Mouse (Mus musculus) heart, postnatal 25 days (tissue): ENCODE data around the gene Slit3. TPM values are rescaled to one million over a fixed set of nuclear protein-coding genes. Genes with fewer than 3 reads are reported as not detected.

Experiments
- DNase-seq: peaks from one replicate; pipeline ENCODE4 v3.0.0; 2022; ENCODE audit warnings: low spot score
- intact Hi-C: fragments of 180-260 bp; cut with DNase I; formaldehyde crosslinking; loops from one replicate; pipeline ENCODE4 v1.15.1; 2025
- total RNA-seq, 2 experiments: library from RNA; stranded (reverse); gene quantifications; 2 replicates each; pipeline ENCODE4 v1.2.3; 2021

Gene Slit3
- total RNA-seq, 2 experiments from 2014 or later = 12.7 to 15.4 TPM

DNA sequence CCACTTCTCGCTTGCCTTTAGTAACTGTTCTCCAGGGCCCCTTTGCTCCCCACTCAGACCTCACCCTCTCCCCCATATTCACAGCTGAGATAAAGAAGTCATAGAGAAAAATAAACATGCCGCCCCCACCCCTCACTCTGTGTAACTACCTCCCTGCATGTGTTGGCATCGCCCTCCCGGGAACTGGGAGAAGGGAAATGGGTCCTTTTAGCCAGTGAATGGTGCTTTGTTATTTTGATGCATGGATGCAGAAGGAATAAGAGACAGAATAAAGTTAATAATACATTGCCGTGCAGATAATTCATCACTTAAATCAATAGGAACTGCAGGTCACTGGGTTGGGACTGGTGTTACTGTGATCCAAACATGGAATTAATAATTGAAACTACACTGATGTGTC, 298.0 kb downstream of the Slit3 start:
- DNase-seq = no peak
- intact Hi-C loops = no loop called here

DNA sequence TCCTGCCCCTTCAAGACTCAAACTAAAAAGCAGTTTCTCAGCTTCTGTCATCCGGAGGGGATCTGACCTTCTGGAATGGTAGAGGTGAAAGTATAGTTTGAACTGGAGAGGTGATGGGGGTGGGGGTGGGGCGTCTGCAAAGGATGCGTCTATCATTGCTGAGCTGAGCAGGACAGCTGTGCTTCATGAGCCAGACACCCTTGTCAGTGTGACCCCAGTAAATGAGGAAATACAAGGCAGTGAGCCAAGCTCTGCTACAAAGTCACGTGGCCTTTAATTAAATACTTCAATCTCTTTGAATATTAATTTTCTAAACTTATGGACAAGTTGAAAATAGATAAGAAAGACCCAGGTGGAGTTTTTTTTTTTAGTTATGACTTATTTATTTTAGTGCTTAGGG, 300.7 kb downstream of the Slit3 start:
- intact Hi-C loops = no loop called here
- DNase-seq = no peak

DNA sequence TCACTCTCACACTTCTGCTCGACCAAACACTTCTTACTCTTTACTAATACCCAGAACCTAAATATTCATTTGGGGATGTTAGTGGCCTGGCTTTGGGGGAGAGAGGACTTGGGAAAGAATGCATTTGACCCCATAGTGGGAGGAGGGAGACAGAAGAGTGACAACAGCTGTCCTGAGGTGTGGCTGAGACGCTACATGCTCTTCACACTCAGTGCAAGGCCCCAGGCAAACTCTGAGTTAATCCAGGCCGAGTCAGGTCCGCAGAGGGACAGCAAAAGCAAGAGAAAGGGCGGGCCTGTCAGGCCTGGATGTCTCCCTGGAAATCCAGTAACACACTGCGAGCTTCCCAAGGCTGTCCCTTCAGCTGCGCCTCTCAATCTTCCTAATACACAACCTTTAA, 307.0 kb downstream of the Slit3 start:
- intact Hi-C loops = no loop called here
- no peak for DNase-seq

DNA sequence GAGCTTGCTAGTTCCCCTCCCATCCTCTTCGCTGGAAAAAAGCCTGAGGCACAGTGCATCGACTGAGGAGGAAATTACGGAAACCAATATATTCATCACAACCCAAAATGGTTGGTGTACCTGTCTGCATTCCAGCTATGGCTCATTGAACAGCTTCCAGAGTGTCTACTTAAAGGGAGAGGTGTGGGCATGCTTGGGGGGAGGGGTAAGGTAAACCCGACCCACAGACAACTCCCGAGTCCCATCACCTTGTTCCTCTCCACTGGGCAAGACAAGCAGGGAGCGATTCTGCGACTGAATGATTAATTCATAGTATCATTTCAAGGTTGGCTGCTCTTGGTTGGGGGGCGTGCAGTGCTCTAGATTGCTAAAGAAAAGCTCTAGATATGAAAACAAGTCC, 310.1 kb downstream of the Slit3 start:
- intact Hi-C loops = no loop called here
- DNase-seq = no peak

DNA sequence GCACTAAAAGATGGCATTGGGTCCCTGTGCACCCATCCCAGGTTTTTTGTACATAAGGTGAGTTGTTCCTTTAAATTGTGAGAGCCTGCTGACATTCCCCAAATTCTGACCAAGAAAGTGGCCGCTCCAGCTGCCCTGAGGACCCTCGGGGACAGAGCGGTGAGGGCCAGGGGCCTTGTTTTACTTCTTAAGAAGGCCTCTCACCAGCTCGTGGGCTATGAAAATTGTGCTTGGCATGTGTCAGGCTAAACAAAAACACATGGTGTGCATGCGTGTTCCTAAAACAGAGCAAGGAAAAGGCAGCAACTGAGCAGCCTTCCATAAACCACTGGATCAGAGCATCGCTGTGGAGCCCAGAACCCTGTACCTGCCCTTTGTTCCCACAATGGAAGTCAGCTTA, 316.5 kb downstream of the Slit3 start:
- intact Hi-C loops = no loop called here
- DNase-seq = no peak

DNA sequence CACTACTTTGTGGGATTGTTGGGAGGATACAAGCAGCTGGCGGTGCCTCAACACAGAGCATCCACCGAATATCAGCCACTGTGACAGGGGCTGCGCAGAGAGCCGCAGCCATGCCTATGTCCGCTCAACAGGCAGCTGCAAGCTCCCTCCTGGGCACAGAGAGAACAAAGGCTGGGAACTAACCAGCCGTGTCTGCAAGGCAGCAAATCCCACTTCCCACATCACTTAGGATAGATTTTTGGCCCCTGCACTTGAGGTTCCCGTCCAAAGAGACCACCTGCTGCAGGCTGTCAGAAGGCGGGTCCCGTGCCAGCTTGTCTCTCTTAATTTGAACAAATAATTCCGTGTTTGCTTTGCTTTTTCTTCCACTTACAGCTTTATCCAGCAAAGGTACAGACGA, 319.2 kb downstream of the Slit3 start:
- no peak for DNase-seq
- intact Hi-C loops = no loop called here

DNA sequence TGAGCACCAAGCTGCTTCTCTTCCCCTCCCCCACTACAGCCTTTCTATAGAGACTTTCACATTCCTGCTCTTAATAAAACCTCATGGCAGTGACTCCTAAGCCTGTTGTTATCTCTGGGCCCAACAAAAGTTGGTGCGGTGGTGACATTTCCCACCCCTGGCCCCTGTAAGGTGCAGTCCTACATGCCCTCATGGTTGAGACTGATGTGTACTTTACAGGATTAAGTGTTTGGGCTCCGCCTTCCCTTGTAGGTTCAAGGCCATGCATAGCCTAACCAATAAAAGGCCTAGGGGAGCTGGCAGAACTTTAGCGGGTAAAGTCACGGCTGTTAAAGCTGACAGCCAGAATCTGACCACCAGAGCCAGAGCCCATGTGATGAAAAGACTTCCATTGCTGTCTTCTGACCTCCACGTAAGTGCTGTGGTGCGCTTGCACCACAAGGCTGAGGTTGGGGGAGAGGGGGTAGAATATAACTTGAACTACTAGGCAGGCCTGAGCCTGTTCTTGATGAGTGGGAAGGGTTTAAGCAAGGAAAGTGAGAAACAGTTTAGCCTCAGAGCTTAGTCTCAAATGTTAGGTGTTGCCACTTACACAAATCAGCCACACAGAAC, 323.6 kb downstream of the Slit3 start:
- DNase-seq = no peak
- intact Hi-C loops = no loop called here

DNA sequence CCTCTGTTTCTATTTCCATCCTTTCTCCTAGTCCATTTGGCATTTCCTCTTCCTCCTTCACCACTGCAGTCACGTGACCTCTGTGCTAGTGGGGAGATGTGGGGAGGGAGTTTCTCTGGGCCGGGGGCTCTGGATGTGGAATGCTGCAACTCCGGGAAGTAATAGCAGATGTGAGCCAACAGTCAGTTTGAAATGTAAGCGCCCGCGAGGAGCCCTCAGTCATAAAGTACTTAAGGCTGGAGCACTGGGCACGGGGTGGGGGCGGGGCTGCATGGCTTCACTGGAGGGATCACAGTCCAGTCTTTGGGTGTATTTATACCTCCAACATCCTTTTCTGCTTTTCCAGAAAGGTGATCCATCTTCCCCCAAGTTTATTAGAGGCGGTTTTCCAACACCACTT, 326.9 kb downstream of the Slit3 start:
- DNase-seq = no peak
- intact Hi-C loops = no loop called here

DNA sequence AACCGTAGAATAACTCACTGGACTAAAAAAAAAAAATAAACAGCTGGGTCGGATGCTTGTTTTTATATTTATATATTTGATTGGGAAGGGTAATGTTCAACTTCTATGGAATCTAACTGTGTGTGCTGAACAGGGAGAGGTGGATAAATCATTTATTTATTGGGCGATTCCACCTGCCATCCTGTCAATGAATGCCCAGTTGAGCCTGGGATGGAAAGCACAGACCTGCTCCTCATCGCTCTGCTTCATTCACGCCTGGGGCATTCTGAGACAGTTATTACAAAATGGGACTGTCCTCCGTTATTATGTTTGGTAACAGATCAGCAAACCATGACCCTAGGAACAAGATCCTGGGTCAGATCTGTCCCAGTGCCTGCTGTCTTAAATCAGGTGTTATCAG, 328.2 kb downstream of the Slit3 start:
- no peak for DNase-seq
- intact Hi-C loops = no loop called here

DNA sequence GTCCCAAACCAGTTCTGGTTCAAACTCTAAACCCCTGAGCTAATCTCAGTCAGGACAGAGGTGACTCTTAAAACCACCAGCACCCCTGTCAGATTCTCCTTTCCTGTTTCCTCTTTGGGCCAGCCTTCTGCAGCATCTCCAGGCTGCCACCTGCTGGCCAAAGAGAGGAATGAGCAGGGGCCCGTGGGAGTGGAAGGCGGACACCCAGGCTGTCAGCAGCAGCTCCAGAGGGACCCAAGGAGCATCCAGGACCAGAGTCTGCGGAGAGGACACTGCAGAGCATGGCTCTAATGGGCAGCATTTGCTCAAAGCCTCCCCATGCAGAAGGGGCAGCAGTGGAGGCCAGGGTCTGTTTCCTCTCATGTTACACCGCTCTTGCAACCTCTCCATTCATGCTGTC, 330.6 kb downstream of the Slit3 start:
- intact Hi-C loops = loop anchor here (1.0 to 2.0 kb wide), 3 partner anchors 213 to 571 kb away; no protein-coding TSS in a partner anchor
- DNase-seq = peak; percentile 15

DNA sequence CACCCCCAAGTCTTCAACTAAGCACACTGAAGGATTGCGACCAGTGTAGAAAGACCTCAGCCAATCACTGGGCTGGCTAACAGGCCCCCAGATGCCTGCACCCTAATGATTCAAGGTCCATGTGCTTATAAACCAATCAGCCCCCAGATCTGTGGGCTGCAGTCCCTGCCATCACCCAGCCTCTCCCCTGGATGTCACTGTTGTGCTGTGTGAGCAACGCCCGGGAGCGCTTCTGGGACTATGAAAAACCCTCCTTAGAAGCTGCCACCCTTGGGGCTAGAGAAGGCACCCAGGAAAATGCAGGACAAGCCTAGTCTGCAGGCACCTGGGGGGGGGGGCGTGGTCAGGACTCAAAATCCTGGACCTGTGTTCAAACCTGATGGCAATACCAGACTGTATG, 331.4 kb downstream of the Slit3 start:
- no peak for DNase-seq

DNA sequence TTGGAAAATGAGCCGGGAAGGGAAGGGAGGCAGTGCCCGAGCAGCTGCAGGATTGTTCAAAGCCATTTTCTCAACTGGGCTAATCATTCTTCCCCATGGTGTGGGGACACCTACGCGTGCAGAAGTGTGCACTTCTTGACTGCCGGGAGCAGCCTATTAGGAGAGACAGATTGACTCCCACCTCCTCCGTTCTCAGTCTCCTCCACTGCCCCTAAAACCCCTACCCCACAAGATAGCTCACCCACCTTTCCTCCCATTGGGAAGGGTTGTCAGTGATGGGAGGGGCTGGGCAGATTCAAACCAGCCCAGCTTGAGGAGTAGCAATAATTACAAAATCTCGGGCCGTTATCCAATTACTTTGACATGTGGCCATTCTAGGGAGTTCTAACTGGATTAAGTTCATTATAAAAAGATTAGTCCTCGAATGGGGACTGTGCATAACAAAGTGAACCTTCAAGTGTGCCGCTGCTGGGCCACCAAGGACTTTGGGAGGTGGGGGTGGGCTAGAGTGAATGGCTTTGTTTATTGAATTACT, 333.2 kb downstream of the Slit3 start:
- DNase-seq = no peak
- intact Hi-C loops = no loop called here

More for the DNA sequence above, 331.4 kb downstream of the Slit3 start:
- intact Hi-C loops = loop anchor here (2.0 kb wide), 1 partner anchor 212 kb away; no protein-coding TSS in a partner anchor

DNA sequence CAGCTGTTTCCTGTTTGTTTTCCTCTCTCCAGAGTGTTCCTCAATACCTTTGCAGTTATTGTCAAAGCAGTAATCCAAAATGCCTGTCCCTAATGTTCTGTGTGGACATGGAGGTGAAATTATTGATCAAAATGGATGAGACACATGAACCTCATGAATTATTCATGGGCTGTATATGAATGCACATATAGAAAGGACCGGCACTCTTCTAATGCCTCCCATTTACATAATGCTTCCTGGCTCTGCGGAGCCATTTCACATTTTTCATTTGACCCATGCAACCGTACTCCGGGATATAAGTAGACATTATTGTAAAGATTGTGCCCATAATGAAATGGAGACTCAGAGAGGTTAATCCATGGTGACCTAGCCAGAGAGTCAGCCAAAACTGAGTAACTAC, 333.8 kb downstream of the Slit3 start:
- DNase-seq = no peak
- intact Hi-C loops = no loop called here

DNA sequence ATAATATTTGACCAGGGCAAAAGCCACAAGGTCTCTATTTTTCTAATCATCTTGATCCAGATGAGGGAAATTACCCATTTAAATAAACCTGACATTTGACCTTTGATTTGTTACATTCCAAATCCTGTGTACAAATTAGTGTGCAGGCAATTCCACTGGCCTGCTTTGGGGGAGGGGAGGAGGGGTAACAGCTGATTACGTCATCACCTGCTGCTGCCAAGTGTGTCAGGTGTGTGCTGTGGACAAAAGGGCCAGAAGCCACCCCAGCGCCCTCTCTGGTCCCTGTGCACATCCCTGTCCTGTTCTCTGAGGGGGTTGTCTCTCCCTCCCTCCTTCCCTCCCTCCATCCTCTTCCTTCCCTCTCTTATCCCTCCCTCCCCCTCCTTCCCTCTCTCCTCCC, 337.0 kb downstream of the Slit3 start:
- intact Hi-C loops = no loop called here

DNA sequence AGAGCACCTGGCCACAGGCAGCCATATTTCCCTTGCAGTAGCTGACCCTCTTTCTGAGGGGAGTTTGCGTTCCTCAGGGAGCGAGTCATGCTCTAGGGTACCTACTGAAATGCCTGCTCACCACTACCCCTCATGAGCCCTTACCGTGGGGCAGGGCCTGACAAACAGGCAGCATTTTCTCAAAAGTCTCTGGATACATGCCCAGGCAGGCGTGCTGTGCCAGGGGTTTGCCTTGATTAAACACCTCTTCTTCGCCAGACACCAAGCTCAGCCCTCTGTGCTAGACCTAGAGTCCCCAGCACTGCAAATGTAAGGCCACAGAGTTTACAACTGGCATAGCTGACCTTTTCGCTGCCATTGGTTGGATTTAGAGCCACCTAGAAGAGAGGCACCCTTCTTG, 345.7 kb downstream of the Slit3 start:
- intact Hi-C loops = no loop called here
- no peak for DNase-seq

More for the DNA sequence above, 337.0 kb downstream of the Slit3 start:
- DNase-seq = no peak

DNA sequence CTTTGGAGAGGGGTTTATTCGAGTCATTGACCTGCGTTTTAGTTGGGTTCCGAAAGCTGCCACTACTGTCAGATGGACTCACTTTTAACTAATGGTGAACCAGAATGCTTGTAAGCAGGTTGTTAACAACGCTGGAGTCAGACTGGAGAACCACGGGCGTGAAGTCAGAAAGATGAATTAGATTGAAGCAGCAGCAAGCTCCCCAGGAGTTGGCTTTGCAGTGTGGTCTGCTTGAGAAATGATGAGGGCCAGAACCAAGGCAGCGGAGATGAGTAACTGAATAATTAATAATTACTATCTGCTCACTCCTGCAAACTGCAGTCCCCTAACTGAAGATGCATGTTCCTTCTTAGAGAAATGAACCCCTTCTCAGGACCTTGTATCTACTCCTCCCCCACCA, 347.8 kb downstream of the Slit3 start:
- no peak for DNase-seq
- intact Hi-C loops = no loop called here

DNA sequence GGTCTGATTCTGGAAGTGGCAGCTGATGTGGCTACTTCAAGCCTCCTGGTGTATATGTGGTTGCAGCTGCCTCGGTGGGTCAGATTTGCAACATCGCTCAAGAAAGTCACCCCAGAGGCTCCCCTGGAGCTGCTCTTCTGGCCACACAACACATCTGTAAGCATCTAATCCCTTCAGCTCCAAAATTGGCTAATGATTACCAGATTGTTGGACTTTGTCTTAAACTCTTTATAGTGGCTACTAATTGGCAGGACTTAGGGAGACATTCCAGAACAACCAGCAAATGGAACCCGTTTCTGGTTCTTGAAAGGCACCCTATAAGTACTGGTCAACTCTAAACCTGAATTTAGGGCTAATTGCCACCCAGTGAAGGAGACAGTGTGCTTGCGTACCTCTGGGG, 348.9 kb downstream of the Slit3 start:
- intact Hi-C loops = no loop called here
- DNase-seq = no peak

DNA sequence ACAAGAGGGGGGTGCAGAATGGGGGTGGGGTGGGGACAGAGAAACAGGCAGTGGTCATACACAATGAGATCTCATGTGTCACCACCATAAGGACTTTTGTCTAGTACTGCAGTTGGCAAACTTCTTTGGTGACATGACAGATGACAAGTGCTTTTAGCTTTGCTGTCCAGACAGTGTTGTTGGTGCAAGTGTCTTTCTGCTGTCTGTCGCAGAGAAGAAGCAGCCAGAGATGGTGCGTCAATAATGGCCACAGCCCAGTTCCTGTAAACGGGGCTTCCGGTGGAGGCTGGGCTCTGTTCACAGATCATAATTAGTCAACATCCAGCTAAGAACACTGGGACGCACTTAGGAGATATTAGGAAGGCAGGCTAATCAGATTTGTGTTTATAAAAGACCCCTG, 349.8 kb downstream of the Slit3 start:
- intact Hi-C loops = no loop called here
- no peak for DNase-seq

DNA sequence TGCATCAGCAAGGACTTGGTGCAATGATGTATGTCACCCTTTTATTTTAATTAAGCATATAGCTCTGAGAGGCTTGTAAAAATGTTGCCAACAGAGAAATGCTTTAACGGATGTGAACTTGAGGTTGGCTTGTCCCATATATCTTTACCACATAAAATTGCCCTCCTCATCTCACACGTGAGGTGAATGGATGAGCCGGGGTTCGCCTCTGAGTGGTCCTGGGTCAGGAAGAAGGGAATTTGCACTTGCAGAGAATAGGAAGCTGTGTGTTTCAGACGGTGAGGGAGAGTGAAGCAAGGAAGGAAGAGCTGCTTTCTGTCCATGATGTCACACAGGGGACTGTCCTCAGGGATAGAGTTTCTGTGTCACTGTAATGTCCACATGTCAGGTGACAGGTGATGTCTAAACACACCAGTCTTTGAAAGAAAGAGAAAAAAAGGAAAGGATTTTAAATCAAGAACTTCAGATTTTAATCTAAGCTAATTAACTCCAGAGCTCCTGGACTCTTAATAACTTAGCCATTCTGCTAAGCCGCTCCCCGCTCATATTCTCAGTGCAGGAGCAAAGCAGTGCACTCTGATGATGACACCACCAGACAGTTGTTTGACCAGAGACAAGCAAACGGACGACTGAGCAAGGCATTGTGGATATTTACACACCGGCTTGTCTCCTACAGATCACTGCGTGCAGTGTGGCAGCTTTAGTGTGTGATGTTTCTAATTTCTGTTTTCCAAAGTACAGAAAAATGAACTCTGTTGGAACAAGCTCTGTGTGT, 352.0 kb downstream of the Slit3 start:
- intact Hi-C loops = no loop called here

DNA sequence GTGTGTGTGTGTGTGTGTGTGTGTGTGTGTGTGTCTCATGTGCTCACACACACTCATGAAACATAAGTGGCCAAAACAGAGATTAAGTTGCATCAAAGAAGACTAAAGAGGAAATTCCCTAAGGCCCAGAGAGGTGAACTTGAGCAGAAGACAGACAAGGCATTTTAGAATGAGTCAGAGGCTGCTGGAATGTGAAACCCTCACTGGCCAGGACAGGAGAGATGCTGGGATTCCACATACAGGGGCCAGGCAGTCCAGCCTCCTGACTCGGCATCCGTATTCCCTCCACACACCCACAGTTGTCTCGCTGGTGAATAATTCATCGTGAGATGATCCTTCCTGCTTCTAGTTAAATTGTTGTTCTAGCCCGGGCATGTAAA, 352.6 kb downstream of the Slit3 start:
- no peak for DNase-seq
- intact Hi-C loops = no loop called here

More for the DNA sequence above, 352.0 kb downstream of the Slit3 start:
- DNase-seq = no peak

DNA sequence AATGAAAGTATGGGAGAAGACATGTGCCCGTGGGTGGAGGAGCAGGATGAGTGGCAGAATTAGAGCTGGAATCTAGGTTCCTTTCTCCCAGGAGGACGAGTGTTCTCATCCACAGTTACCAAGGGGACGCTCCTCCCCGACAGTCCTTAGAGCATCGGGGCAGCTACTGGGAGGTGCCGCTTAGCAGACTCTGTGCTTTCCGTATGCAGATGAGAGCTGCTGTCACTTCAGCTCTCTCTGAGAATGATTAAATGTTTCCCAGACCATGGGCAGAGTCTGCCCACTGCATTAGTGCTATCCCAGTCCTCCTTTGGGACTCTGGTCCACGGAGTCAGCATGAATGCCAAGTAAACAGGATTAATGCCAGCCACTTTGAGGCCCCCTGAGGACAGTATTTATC, 359.1 kb downstream of the Slit3 start:
- no peak for DNase-seq
- intact Hi-C loops = no loop called here
